Mouse (Mus musculus): ENCODE data around the gene Panx3. TPM values are rescaled to one million over a fixed set of nuclear protein-coding genes. Genes with fewer than 3 reads are reported as not detected.

Gene Panx3
- polyA plus RNA-seq, 1 experiment from 2014 or later: not detected

DNA sequence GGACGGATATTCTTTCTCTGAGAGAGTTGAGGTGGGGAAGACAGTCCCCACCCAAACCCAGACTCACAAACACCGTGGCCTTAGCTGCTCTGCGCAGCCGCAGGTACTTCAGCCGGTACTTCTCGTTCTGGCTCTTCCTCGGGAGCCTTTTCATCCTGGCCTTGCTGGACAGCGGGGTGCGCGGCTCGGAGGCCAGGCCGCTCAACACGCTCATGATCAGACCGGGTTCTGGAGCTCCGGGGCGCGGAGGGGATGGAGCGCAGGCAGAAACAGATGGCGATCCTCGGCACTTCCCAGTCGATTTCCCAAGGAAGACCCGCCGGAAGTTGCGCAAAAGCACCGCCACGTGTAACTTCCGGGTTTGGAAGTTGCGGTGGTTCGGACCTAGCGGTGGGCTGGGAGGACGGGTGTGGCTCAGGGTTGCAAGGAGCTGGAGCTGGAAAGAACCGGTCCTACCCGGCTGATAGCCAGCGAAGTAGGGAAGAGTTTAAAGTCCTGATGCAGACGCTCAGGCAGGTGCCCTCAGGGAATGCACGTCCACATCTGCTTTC lies 12.0 kb downstream of the Panx3 start, which contains the start of gene Tbrg1:
Gene Tbrg1, minus strand, starts transcription at position 382 of the 551 bp plus-strand sequence.
- H3K4me1 ChIP-seq: peaks cover 16% of the 10 kb centered on the region; the same call in 1 of the 2 replicates
- H3K27me3 ChIP-seq (replicated peaks): no peaks in the 10 kb centered on the region
- no peaks in the 10 kb centered on the region for H3K9me3 ChIP-seq
- H3K4me3 ChIP-seq: peak within 1 kb of the TSS; percentile 73
- ATAC-seq (ENCODE audit: low FRiP score, low read depth): peak; percentile 93
- peak within 1 kb of the TSS; percentile 76 for H3K4me2 ChIP-seq (replicated peaks)
- peak within 1 kb of the TSS; percentile 75 for H3K9ac ChIP-seq
- H3K27ac ChIP-seq: 0 out of 2 replicates have a peak within 1 kb of the TSS, but pooled peaks have one; percentile 16
- WGBS: 0% methylated on average over 36 of the region's 36 CpGs
- H3K36me3 ChIP-seq: peaks cover 25% of the 10 kb centered on the region

DNA sequence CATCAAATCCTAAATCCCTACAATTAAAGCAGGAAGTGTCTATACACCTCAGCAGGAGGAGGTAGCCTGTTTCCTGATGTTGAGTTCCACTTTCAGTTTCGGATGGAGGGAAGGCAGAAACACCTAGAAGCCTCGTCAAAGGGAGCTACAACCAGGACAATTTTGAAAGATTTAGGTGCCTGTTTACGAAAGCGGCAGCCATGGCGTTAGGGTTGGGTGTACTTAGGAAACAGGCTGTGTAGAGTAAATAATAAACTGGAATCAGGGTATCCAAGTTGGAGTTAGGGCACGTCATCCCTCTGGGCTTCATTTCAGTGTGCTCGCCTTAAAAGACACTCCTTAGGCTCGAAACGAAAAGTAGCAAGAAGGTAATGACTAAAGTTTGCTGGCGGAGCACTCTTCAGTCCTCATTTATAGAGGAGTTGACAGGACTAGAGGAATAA lies 12.6 kb downstream of the Panx3 start:
- Histone ChIP-seq H3K27ac (no peak overlapping the region), H3K9me3 (no peaks in the 10 kb centered on the region), H3K27me3 (replicated peaks) (no peaks in the 10 kb centered on the region), H3K4me1 (peaks cover 16% of the 10 kb centered on the region; the same call in 1 of the 2 replicates), H3K4me2 (replicated peaks) (peak overlapping the region; percentile 76), H3K9ac (peak overlapping the region; percentile 75), H3K4me3 (peak overlapping the region; percentile 73), H3K36me3 (peaks cover 26% of the 10 kb centered on the region)
- 3% methylated on average over 10 of the region's 10 CpGs for WGBS
- ATAC-seq (ENCODE audit: low FRiP score, low read depth): peak; percentile 49

DNA sequence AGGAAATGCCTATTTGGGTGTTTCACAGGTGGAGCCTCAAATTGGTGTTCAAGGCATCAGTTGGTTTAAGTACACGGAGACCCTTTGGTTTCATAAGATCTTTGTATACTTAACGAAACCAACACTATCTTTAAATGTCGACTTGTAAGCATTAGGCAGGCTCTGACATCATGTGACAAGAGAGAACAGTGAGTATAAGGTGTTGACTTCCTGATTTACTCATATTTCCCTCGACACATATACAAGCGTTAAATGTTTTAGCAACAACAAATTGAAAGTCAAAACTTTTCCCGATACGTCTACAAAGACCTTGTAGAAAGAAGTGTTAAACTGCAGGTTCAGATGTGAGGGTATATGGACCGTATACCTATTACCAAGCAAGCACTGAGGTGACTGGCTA lies 13.1 kb downstream of the Panx3 start:
- H3K36me3 ChIP-seq: peaks cover 31% of the 10 kb centered on the region
- H3K4me1 ChIP-seq: peaks cover 16% of the 10 kb centered on the region; the same call in 1 of the 2 replicates
- no peaks in the 10 kb centered on the region for H3K9me3 ChIP-seq
- ATAC-seq (ENCODE audit: low FRiP score, low read depth): no peak
- H3K27me3 ChIP-seq (replicated peaks): no peaks in the 10 kb centered on the region
- no peak overlapping the region for H3K27ac ChIP-seq
- H3K4me2 ChIP-seq (replicated peaks): peak overlapping the region; percentile 76
- H3K9ac ChIP-seq: 0 out of 2 replicates have a peak overlapping the region, but pooled peaks have one; percentile 75
- 72% methylated on average over 8 of the region's 8 CpGs for WGBS
- peak overlapping the region; percentile 73; the same call in 1 of the 2 replicates for H3K4me3 ChIP-seq

DNA sequence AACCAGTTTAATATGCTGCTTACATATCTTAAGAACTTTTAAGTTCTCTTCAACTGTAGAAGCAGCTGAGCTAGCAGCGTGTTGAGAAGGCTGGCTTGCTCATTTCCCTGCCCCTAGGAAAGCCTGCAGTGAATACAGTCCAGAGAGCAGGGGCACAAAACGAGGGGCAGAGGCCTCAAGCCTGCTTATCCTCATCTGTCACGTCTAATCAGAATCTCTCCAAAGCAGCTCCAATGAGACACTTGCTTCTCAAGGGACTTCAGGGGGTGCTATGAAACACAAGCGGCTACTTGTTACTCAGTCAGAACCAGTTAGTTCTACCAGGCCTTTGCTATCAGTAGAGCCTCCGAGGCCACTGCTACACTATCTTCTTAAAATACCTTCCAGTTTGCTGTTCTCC lies 15.2 kb downstream of the Panx3 start:
- WGBS: 93% methylated on average over 5 of the region's 5 CpGs
- H3K4me2 ChIP-seq (replicated peaks): no peak overlapping the region
- no peak overlapping the region for H3K27ac ChIP-seq
- H3K9ac ChIP-seq: no peak overlapping the region
- ATAC-seq (ENCODE audit: low FRiP score, low read depth): no peak
- peaks cover 16% of the 10 kb centered on the region; the same call in 1 of the 2 replicates for H3K4me1 ChIP-seq
- H3K36me3 ChIP-seq: peaks cover 51% of the 10 kb centered on the region
- no peaks in the 10 kb centered on the region for H3K27me3 ChIP-seq (replicated peaks)
- H3K4me3 ChIP-seq: no peak overlapping the region
- no peaks in the 10 kb centered on the region for H3K9me3 ChIP-seq

DNA sequence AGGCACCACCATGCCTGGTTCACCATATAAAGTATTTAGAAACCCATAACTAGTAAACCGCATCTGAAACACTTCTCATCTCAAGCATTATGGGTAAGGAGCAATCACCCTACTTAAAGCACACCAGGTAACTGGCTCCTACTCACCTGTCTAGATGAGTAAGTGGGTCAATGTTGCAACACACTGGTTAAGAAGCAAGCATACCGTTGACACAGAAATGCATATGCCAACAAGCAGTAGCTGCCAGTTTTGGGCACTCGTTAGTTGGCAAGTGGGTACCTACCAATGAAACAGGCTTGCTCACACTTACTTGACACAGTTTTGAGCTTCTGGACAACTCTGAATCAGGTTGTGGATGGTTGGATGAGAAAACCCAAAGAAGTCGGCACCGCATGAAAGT lies 18.4 kb downstream of the Panx3 start:
- Histone ChIP-seq H3K4me3 (no peak overlapping the region), H3K27ac (no peak overlapping the region), H3K4me2 (replicated peaks) (no peak overlapping the region), H3K36me3 (peaks cover 61% of the 10 kb centered on the region), H3K4me1 (0 out of 2 replicates have a peak, but pooled peaks cover 4% of the 10 kb centered on the region), H3K9me3 (no peaks in the 10 kb centered on the region), H3K27me3 (replicated peaks) (no peaks in the 10 kb centered on the region), H3K9ac (no peak overlapping the region)
- no peak for ATAC-seq (ENCODE audit: low FRiP score, low read depth)
- WGBS: 94% methylated on average over 5 of the region's 5 CpGs

DNA sequence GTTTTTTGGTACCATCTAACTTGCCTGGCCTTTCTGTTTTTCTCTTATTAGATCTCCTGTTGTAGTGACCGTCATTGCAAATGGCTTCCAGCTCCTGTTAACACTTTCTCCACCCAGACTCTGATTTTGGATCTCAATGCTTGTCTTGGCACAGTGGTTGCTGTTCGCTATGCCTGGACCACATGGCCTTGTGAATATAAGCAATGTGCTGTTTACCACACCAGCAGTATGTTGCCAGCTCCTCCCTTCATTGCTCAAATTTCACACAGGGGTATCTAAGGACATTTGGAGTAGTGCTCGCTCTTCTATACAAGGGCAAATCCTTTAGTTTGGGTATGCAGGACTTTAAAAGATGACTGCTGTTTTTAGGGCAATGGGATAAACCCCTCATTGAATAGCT lies 22.8 kb downstream of the Panx3 start:
- H3K9ac ChIP-seq: no peak overlapping the region
- WGBS: 90% methylated on average over 3 of the region's 3 CpGs
- no peaks in the 10 kb centered on the region for H3K9me3 ChIP-seq
- peaks cover 34% of the 10 kb centered on the region for H3K36me3 ChIP-seq
- H3K4me3 ChIP-seq: no peak overlapping the region
- H3K27ac ChIP-seq: no peak overlapping the region
- H3K4me1 ChIP-seq: no peaks in the 10 kb centered on the region
- H3K27me3 ChIP-seq (replicated peaks): no peaks in the 10 kb centered on the region
- no peak overlapping the region for H3K4me2 ChIP-seq (replicated peaks)
- ATAC-seq (ENCODE audit: low FRiP score, low read depth): no peak

DNA sequence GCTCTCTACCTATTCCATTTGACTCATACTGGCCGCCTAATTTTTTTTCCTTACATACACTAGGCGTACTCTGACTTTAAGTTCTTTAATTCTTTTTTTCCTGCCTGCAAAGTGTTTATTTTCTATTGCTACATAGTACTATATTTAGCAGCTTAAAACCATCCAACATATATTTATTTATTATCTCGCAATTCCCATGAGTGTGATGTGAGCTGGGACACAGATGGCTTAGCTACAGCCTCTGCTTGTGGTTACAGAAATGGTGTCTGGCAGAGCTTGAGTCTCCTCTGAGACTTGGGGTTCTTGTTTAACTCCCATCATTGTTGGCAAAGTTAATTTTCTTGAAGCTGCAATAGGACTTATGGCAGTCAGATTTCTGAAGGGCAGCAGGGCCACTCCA lies 30.3 kb downstream of the Panx3 start:
- WGBS: 87% methylated on average over 3 of the region's 3 CpGs
- Histone ChIP-seq H3K4me2 (replicated peaks) (no peak overlapping the region), H3K27ac (no peak overlapping the region), H3K27me3 (replicated peaks) (no peaks in the 10 kb centered on the region), H3K9me3 (no peaks in the 10 kb centered on the region), H3K4me3 (no peak overlapping the region), H3K36me3 (no peaks in the 10 kb centered on the region), H3K4me1 (no peaks in the 10 kb centered on the region), H3K9ac (no peak overlapping the region)
- ATAC-seq (ENCODE audit: low FRiP score, low read depth): no peak

DNA sequence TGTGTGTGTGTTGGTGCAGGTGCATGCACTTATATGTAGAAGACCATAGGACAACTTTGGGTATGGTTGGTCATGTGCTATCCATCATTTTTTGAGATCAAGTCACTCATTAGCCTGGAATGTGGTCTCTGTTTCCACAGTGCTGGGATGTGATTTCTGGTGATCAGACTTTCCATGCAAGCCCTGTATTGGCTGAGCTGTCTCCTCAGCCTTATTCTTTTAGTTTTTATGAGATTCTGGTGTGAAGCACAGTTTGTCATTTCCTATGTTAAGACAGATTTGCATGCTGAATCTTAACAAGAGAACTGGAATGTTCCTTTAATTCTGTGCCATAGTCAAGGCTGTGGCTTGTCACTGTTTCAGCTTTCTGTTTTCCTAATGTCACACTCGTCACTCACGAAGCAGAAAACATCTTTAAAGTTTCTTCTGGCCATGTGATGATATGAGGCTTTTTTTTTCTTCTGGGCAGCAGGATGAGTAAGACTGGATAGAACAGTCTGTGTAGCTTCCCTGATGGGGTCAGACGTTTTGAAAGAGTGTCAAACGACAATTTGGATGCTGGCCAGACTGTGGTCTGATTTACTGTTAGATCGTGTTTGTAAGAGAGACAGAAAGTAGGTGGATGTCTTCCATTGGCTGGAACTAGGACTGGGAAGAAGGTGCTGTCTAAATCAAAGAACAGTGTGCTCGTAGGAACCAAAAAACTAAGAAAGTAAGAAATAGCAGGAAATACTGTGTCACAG lies 32.1 kb downstream of the Panx3 start:
- H3K27ac ChIP-seq: no peak overlapping the region
- H3K36me3 ChIP-seq: no peaks in the 10 kb centered on the region
- no peak overlapping the region for H3K9ac ChIP-seq
- H3K9me3 ChIP-seq: no peaks in the 10 kb centered on the region
- H3K4me3 ChIP-seq: no peak overlapping the region
- no peak overlapping the region for H3K4me2 ChIP-seq (replicated peaks)
- H3K27me3 ChIP-seq (replicated peaks): no peaks in the 10 kb centered on the region
- WGBS: 58% methylated on average over 6 of the region's 6 CpGs
- H3K4me1 ChIP-seq: no peaks in the 10 kb centered on the region
- no peak for ATAC-seq (ENCODE audit: low FRiP score, low read depth)

DNA sequence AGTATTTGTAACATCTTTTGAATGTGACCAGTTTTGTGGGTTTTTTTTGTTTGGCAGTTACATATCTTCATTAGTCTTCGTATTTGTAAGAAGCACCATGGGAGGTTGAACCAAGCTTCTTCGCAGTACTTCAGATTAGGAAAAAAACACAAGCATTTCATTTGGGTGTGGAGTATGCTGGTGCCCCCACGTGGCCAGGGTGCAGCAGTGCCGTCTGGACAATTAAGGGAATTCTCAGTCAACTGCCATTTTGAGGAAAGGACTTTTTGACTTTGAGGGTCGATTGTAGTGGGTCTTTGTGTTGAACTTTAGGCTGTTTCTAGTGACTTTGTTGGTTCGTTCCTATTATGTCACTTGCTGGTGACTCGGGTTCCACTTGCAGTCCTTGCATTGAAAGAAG lies 32.7 kb downstream of the Panx3 start:
- Histone ChIP-seq H3K4me2 (replicated peaks) (no peak overlapping the region), H3K27ac (no peak overlapping the region), H3K27me3 (replicated peaks) (no peaks in the 10 kb centered on the region), H3K9me3 (no peaks in the 10 kb centered on the region), H3K9ac (no peak overlapping the region), H3K36me3 (no peaks in the 10 kb centered on the region), H3K4me3 (no peak overlapping the region), H3K4me1 (no peaks in the 10 kb centered on the region)
- 19% methylated on average over 7 of the region's 7 CpGs for WGBS
- ATAC-seq (ENCODE audit: low FRiP score, low read depth): peak; percentile 63

DNA sequence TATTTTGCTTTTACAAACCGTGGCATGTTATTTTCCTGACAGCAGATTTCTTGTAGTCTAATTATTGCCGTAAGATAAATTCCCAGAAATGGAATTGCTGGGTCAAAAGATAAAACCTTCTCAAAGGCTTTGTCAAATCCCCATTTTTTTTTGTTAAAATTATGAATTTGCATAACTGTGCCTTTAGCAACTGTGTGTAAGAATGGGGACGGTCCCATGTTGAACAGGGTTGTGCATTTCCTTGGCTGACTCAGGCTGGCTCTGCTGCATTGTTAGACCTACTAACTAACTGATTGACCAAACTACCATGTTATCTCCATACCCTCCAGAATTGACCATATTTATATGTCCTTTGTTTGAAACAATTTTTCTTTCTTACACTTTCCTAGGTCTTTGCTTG lies 34.8 kb downstream of the Panx3 start:
- Histone ChIP-seq H3K27ac (no peak overlapping the region), H3K4me2 (replicated peaks) (no peak overlapping the region), H3K27me3 (replicated peaks) (no peaks in the 10 kb centered on the region), H3K36me3 (no peaks in the 10 kb centered on the region), H3K9me3 (no peaks in the 10 kb centered on the region), H3K4me1 (no peaks in the 10 kb centered on the region), H3K4me3 (no peak overlapping the region), H3K9ac (no peak overlapping the region)
- WGBS: 86% methylated on average over 3 of the region's 3 CpGs
- ATAC-seq (ENCODE audit: low FRiP score, low read depth): no peak

DNA sequence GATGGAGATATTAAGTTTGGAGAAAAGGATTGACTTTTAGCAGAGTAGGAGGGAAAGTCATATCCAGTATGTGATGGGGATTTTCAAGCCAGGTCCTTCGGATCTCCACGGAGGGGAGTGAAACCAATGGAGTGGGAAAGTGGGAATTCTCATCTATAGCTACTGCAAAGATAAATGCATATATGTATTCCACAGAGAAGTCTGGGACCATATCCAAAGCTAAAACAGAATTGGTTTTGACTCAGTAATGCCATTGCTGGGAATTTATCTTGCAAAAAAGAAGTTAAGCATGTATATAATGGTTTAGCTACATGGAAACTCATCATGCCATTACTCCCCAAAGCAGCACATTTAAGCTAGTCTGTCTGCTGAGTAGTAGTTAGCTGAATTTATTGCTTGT lies 36.7 kb downstream of the Panx3 start:
- no peaks in the 10 kb centered on the region for H3K36me3 ChIP-seq
- no peak overlapping the region for H3K4me3 ChIP-seq
- H3K9me3 ChIP-seq: no peaks in the 10 kb centered on the region
- WGBS: 81% methylated on average over 2 of the region's 2 CpGs
- H3K27ac ChIP-seq: no peak overlapping the region
- H3K9ac ChIP-seq: no peak overlapping the region
- no peak overlapping the region for H3K4me2 ChIP-seq (replicated peaks)
- no peaks in the 10 kb centered on the region for H3K4me1 ChIP-seq
- no peaks in the 10 kb centered on the region for H3K27me3 ChIP-seq (replicated peaks)
- no peak for ATAC-seq (ENCODE audit: low FRiP score, low read depth)

DNA sequence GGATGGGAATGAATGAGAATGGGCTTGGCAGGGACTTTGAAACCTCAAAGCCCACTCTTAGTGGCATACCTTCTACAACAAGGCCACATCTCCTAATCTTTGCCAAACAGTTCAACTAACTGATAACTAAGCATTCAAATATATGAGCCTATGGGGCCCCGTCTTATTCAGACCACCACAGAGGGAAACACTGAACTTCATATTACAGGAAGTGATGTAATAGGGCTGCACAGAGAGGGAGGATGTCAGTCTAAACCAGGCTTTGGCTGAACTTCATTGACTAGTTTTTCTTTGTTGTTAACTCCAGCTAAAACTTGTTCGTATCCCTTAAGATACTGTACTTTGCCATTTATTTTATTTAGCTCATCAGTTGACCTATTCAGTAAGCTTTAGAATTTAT lies 39.1 kb downstream of the Panx3 start:
- no peaks in the 10 kb centered on the region for H3K27me3 ChIP-seq (replicated peaks)
- H3K9ac ChIP-seq: no peak overlapping the region
- H3K9me3 ChIP-seq: no peaks in the 10 kb centered on the region
- H3K36me3 ChIP-seq: no peaks in the 10 kb centered on the region
- no peak for ATAC-seq (ENCODE audit: low FRiP score, low read depth)
- H3K27ac ChIP-seq: no peak overlapping the region
- H3K4me3 ChIP-seq: no peak overlapping the region
- H3K4me1 ChIP-seq: peaks cover 12% of the 10 kb centered on the region
- WGBS: 97% methylated on average over 2 of the region's 2 CpGs
- no peak overlapping the region for H3K4me2 ChIP-seq (replicated peaks)

Measured in neural tube, embryonic 12.5 days (tissue).